Mouse (Mus musculus) mature B cell (primary cell): ENCODE results near the gene Chuk.
"Not testable (repeated sequence)": the region's sequence is repeated elsewhere in the genome, so short reads cannot be mapped to it uniquely, and the experiment has no call there.

Experiments used
- in situ Hi-C: fragments of 300-500 bp; cut with MboI; formaldehyde crosslinking; loops from 2 replicates; pipeline ENCODE4 v1.14.3; 2019

The Chuk gene

DNA sequence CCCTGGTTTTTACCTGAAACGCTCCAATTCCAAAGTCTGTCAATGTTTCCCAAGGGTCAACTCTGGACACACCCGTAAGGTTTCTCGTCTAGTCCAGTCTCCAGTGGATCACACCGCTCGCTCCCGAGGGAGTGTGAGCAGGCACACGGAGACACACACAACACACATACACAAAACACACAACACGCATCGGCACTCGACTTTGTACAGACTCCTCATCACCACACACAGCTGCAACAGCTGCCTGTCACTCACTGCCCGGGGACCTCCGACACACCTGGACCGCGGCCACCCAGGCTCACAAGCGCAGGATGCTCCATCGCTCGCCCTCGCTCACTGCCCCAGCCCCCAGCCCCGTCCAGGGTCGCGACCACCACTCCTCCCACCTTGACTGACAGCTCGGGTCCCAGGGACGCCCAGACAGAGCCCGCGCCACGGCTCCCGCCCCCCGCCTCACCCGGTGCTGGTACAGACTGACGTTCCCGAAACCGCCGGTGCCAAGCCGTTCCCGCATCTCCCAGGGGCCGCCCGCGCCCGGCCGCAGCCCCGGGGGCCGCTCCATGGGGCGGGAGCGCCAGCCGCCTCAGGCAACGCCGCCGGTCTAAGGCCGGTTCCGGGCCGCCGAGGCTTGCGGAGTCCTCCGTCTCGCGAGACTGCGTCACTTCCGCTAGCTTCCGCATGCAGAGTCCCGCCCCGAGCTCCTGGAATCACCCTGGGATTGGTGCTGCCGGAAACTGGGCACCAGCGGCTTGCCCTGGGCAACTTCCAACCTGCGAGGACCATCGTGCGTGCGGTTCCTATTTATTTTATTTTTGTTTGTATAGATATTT lies at the start of gene Chuk:
Gene Chuk, minus strand, starts transcription at position 650 of the 830 bp plus-strand sequence.
- in situ Hi-C loops, result no loop called here

DNA sequence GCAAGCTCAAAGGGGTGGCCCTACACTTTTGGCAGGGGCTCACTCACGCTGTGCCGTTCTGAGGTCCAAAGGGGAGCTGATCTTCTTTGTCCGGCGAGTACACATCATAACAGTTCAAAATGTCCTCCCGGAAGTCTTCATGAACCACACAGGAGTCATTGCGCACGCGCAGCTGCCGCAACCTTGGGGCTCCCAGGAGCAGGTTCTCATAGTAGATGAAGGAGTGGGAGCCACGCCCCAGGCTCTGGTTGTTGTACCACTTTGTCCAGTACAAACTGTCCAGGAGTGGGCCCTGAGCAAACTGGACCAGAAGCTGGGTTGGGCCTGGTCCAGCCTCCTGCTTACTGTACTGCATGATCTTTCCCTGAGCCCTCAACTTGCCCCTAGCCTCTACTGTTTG lies 49.7 kb upstream of the Chuk start:
- in situ Hi-C loops, result no loop called here

DNA sequence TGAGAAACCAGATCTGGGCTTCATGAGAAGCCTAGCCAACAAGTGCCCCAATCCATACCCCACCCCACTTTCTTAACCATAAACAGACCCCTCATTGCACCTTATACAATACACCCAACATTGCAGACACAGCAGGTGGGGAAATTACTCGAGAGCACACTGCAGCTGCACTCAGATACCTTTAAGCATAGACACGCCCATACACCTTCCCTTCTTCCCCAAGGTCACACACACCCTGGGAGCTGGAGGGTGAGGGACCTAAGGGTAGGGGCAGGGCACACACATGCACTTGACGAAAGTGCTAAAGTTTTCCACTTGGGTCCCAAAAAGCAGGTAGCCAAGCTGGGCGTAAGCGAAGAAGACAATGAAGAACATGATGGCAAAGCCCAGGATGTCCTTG lies 46.5 kb upstream of the Chuk start:
- in situ Hi-C loops, result no loop called here

DNA sequence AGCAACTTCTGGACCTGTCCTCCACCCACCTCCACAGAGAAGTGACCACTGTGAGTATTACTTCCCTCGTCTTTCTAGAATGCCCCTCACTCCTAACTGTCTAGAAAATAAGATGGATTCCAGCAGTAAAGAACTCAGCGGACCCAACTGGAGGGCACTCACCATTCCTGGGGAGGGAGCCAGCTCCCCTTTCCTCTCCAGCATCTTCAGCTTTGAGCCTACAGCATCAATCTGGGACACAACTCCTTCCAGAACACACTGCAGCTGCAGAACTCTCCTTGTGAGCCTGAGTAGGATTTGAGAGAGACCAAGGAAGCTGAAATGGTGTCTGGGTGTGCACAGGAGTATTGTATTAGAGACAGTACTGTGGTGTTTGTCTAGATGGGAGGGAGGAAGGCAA lies 41.7 kb upstream of the Chuk start:
- in situ Hi-C loops, result no loop called here

DNA sequence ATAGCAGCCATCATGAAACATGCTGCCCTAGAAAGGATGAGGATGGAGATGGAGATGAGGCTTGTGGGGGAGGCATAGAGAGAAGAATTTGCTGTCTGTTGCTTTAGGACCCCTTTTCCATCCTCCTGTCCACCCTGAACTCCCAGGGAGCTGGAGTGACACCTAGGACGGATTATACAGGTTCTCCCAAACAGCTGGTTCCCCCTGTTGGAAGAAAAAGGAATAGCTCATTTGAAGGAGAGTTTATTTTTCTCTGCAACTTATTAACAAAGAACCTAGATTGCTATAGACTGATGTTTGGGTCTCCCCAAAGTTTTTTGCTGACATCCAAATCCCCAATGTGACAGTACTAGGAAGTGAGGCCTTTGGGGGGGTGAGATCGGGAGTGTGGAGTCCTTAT lies 41.1 kb upstream of the Chuk start:
- in situ Hi-C loops, result no loop called here

DNA sequence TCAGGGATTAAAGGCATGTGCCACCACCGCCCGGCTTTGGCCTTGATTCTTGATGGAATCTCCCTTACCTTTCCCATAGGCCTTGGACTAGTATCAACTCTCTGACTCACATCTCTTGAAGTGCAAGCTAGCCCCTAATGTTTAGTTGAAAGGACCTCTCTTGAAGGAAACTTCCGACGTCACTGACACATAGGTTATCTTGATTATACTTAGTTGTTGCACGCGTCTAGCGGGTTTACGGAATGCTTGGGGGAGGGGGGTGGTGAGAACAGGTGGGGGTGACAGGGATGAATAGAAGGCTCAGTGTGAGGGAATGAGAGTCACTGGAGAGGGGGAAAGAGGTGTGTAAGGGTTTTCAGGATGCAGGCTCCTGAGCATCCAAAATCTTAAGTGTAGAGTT lies 39.7 kb upstream of the Chuk start:
- in situ Hi-C loops, result no loop called here

DNA sequence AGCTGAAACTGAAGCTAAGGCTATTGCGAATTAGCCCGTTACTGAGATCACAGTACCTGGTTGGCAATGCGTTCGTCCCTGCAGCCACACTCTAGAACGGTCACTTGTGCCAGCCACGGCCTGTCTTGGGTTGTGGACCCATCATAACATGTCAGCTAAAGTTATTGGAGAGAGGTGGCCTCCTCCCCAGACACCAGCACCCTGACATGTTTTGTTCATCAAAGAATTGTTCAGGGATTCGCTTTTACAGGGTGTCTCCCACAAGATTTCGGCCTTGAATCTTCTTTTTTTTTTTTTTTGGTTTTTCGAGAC lies 39.2 kb upstream of the Chuk start:
- in situ Hi-C loops, result no loop called here

DNA sequence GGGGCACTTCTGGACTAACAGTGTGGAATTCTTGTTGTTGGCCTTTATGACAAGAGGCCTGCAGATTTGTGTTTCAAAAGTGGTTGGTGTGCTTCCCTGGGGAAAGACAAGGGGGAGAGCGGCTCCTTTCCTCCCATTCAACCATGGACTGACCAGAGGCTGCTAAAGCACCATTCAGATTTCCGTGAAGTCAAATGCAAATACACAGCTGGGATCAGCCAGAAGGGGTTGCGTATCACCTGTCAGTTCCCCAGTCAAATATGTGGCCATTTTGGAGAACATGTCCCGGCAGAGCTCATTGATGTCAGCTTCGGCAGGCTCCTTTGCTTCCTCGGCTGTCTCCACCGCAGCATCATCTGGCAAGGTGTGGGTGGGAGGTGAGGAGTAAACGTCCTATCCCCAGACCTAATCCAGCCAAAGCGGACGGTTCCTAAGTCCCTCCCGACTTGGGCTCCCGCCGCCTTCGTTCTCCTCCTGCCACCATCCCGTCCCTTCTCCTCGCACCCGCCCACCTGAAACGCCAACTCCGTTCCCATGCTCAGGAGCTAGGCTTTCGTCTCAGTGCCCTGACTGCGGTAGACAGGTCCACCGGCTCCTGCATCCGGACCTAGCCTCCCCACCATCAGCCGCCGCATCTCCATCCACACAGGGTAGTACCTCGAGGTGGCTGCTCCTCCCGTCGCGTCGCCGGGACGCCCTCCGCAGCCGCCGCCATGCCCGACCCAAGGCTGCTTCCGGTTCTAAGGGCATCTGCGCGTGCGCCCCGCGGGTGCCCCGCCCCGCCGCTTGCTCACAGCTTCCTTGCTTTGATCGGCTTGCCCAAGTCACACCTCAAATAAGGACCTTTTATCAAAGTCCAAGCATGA lies 38.7 kb upstream of the Chuk start, which contains the start of gene Bloc1s2:
Gene Bloc1s2, minus strand, starts transcription at position 745 of the 866 bp plus-strand sequence.
- in situ Hi-C loops, result no loop called here

DNA sequence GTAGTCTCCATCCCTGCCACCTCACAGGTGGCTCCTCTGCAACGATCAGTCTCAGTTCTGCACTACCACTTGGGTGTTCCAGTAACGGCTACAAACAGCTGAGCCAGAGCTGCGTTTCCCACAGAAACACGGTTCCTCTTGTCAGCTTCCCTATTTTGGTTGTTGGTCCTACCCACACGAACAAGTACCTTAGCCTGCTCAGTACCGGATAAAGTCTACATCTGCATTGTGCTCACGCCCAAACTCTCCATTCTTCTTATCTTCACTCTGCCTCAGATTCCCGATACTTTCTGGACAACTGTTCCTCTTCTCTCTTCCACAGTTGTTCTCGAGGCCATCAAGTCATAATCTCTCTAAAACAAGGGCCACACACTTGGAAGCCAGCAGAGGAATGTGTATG lies 37.1 kb upstream of the Chuk start:
- in situ Hi-C loops, result no loop called here

DNA sequence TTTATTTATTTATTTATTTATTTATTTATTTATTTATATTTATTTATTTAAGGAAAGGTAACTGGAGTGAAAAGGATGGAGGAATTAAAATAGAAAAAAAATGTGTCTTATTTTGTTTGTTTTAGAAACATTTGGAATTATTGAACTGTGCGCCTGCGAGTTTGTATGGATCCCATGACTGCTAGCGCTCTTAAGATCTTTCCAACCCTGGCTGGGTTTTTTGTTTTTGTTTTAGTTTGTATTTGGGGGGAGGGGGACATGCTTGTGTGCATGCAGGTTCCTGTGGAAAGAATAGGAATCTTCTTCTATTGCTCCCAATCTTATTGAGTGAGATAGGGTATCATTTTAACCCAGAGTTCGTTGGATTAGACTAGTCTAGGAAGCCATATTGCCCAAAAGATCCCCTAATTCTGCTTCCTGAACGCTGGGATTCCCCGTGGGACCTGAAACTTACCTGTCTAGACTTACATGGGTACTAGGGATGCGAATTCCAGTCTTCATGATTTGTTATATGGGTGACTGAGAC lies 28.7 kb upstream of the Chuk start:
- in situ Hi-C loops, result no loop called here

DNA sequence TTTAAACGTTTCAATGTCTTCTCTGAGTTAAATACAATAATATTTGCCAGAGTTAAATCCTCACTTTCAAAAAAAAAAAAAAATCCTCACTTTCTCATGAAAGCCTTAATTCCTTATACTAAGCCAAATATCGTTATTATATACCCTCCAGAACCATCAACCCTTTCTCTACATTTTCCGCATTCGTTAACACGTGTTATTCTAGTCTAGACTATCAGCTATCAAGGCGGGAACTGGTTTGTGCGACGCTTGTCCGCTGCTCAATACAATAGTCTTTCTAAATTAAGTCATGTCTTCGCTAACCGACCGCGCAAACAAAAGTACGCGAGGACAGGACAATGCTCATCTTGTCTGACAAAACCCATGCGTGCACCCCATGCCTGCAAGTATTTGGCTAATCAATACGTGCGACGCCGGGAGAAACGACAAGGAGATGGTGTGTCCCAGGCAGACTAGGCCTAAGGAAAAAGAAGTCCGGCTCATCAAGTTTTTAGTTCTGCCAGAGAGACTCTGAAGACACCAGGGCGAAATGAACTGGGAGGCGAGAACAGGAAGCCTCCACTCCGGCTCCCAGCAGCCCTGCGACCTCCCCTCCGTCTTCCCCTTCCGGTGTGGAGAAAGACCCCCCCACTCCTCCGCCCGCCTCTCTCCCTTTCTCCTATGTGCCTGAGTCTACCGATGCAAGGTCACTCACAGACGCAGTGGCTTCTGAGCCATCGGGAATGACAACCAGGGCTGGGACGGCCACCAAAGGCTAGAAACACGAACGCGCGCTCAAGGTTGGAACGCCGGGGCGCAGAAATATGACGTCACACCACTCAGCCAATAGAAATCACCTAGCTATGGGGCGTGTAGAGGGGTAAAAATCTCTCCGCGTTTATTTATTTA lies 28.0 kb upstream of the Chuk start, which contains the start of gene Cwf19l1:
Gene Cwf19l1, minus strand, starts transcription at position 805 of the 888 bp plus-strand sequence.
- in situ Hi-C loops, result no loop called here

DNA sequence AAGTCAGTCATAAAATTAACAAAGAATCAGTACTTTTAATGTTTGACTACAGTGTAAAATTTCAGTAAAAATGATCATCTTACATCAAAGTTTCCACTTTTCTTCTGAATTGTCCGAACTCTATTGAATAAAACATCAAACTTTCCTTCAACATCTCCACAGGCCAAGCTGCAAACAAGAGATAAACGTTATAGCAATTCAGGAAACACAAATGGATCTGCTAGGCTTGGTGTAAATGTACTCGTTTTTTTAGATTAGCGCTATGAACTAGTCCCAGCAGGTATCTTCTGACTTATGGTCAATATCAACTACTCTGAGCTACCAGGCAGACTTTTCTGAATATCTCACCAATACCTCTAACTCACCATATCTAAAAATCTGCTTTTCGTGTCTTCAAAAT lies 25.6 kb upstream of the Chuk start:
- in situ Hi-C loops, result no loop called here

DNA sequence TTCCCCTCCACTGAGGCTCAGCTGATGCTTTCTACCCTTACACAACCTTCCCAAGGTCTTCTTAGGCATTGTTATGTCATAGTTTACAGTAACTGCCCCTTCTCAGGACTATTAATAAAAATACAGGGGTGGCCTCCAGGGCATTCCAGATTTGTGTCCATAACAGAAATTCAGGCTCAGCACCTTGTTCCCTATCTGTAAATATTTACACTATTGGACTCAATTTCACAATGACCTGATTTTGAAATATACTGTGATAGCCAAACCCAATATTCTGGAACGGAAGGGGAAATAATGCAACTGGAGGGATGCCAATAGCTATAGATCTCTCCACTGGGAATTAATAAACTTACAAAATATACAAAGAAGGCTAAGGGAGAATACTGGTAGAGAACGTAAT lies 21.3 kb upstream of the Chuk start:
- in situ Hi-C loops, result no loop called here

DNA sequence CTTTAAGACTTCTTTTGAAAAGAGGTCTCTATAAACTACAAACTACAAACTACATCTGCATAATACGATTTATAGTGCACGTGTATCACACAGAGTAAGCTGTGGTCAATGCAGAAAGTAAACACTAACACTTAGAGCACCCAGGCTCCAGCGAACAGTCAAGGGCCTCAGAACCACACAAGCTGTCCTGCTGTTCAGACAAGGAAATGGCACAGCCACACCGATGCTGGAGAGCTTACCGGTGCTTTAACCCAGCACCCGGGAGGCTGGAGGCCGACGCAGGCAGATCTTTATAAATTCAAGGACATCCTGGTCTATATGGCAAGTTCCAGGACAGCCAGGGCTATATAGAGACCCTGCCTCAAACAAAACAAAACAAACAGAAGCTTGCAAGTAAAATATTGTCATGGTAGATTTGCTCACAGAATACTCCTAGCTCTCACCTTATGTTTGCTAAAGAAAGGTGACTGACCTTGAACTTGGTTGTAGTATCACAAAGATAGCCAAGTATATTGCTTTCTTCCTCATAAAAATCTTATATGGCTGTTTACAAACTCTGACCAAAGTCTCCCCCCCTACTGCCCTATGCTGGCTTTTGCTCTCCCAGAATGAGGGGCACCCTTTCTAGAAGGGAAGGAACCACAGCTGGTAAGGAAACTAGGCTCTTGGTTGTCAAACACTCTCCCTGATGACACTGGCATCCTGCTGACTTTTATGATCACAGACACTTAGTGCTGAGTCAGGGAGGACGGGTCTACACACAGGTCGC lies 20.6 kb upstream of the Chuk start:
- in situ Hi-C loops, result no loop called here

DNA sequence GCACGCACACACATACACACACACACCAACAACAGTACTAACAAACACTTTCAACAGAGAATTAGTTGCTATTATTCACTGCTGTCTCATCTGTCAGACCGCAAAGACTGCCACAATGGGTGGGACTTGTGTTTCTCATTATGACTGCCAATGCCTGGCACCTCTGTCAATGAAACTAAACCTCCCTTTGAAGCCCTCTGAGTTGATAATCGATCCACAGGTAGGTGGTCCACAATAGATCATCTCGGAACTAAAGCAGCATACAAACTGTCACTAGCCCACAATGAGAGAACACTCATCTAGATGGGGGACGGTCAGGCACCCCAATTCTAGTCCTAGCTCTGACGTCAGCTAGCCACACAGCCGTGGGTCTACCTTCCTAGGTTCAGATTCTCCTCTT lies 13.9 kb upstream of the Chuk start:
- in situ Hi-C loops, result no loop called here

DNA sequence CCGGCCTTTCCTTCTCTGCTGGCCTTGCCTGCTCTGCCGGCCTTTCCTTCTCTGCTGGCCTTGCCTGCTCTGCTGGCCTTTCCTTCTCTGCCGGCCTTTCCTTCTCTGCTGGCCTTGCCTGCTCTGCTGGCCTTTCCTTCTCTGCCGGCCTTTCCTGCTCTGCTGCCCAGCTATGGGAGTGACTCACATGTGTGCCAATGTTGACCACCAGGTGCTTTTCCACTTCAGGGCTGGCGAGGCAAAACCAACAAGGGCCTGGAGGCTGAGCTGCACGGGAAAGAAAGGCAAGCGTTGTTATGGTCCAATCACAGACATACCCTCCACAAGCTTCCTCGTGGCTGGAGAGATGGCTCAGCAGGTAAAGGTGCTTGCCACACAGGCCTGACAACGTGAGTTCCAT lies 13.4 kb upstream of the Chuk start:
- in situ Hi-C loops, result not testable (repeated sequence)

DNA sequence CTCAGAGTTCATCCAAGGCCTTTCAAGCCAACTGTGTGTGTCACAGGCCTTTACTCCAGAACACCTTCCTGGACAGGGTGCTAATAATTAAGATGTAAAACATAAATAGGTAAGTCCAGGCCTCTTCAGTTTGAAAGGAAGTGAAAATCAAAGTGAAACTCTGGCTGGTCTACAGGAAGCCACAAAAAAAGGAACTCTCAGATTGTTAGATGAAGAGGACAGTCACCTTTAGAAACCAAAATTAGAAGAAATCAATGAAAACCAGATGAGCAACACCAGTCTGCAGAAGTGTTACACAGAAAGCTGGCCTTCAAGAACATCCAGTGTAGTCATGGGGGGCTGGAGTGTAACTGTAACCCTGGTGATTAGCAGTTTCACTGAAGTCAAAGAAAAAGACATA lies 10.5 kb upstream of the Chuk start:
- in situ Hi-C loops, result no loop called here

DNA sequence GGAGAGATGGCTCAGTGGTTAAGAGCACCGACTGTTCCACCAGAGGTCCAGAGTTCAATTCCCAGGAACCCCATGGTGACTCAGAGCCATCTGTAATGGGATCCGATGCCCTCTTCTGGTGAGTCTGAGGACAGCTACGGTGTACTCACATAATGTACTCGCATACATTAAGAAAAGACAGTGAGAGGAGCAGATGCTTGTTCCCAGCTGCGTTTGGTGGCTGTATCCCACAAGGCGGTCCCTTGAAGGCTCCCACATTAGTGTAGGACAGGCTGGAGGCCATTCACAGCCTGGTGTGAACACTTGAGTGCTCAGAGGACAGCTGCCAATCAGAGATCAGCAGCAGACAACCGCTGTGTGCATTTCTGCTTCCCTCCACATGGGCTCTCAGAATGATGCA lies 4.4 kb upstream of the Chuk start:
- in situ Hi-C loops, result no loop called here

DNA sequence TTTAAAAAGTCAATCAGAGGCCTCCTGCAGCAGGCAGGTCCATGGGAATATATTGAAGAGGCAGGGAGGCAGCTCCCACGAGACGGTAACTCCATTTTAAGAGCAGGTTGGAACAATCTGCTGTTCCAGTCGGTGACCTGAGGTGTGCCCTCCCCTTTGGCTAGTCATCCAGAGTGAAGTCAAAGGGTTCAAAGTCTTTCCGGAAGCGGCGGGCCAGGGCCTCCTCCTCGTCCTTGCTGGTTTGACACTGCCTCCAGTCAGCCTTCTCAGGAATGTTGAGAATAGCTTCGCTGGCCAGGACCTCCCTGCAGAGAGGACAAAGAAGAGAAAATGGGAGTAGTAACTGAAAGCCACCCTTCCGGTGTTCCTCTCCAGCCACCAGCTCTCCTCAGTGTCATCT lies 3.1 kb upstream of the Chuk start:
- in situ Hi-C loops, result no loop called here

DNA sequence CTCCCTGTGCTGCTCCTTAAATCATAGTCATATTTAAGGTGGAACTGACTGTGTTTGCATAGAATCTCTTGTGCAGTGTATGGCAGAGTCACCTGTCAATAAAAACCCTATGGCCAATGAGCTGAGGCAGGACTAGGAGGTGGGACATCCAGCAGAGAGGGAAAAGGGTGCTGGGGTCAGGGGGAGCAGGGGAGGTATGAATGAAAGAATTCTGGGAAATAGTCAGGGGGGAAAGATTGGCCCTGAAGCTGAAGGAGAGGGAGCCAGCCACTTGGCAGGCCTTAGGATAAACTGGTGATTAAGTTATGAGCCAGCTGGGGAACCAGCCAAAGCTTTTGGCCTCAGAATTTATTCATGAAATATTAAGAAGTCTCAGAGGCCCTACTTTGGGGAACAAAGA lies 1.7 kb upstream of the Chuk start:
- in situ Hi-C loops, result no loop called here
